Mouse (Mus musculus): ENCODE results near the gene Arhgap36. TPM values are rescaled to one million over a fixed set of nuclear protein-coding genes. Genes with fewer than 3 reads are reported as not detected.

Gene Arhgap36
- total RNA-seq (2022) = 10 to 100 TPM in 1 of 4 experiments, 1 to 10 TPM in 2, under 1 TPM in 1; 0.84 to 11.7 (median 4.4) TPM

DNA sequence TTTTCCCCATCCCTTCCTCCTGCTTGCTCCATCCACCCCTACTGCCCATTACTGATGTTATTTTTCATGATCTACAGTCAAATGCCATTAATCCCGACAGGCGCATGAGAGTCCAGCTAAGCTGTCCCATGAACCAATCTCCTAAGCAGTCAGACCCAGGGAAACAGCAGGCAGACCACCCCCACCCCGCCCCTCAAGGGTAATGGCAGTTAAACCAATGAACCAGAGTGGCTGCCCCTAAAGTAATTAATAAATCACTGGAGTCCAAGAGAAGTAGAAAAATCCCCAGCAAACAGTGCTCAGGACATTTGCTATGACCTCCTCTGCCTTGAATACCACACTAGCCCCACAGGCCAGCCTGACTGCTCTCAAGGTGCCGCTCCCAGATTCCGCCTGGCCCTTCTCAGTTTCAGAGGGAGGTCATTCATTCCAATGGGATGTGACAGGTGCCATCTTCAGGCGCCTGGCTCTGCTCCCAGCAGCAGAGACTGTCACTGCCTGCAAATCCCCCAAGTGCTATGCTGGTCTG lies at the start of gene Arhgap36:
TSS of gene Arhgap36 (plus strand) at position 504 of the 529 bp plus-strand sequence.
- DNase-seq = no peak

DNA sequence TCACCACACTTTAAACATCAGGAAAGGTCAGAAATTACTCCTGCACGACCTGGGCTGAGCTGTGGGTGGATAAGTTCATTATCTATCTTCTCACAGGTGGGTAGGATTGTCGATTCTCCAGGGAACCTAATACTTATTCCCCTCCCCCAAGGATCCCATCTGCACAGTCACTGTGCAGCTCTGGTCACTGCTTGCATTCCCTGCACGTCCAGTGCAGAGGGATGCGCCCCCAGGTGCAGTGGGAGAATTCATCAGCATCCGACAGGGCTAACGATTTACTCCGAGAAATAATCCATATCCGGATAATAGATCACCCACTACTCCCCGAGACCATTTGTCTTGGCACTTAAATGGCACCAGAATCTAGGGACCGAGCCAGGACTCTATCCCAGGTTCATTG lies 6.0 kb upstream of the Arhgap36 start:
- no peak for DNase-seq

DNA sequence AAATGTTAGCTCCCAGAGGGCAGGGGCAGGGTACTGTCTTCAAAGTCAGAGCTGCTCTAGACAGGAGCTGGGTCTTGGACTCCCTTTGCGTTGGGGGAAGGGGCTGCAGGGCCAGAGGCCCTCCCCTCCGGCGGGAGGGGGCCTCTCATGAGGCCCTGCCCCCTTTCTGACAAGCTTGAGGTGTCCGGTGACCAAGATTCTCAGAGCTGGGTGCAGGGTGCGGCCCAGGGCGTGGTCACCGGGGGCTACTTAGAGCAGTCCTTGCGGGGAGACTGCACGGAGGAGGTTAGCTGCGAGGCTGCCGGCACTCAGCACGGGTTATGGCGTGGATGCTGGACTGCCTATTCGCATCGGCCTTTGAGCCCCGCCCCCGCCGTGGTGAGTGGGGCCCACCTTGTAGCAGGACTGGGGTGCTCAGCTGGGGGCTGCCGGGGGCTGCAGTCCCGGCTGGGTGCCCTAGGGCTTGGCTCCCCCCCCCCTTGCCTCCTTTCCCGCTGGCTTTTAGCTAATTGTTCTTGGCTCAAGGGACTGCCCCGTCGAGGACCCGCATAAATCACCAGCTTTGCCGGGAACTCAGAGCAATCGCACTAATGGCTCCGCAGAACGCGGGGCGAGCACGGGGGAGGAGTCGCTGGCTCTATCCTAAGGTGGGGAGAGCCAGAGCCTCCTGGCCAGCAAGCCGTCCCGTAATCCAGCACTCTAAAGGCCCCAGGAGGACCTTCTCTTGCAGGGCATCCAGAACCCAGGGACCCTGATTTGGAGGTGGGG lies 6.7 kb downstream of the Arhgap36 start:
- DNase-seq = no peak

DNA sequence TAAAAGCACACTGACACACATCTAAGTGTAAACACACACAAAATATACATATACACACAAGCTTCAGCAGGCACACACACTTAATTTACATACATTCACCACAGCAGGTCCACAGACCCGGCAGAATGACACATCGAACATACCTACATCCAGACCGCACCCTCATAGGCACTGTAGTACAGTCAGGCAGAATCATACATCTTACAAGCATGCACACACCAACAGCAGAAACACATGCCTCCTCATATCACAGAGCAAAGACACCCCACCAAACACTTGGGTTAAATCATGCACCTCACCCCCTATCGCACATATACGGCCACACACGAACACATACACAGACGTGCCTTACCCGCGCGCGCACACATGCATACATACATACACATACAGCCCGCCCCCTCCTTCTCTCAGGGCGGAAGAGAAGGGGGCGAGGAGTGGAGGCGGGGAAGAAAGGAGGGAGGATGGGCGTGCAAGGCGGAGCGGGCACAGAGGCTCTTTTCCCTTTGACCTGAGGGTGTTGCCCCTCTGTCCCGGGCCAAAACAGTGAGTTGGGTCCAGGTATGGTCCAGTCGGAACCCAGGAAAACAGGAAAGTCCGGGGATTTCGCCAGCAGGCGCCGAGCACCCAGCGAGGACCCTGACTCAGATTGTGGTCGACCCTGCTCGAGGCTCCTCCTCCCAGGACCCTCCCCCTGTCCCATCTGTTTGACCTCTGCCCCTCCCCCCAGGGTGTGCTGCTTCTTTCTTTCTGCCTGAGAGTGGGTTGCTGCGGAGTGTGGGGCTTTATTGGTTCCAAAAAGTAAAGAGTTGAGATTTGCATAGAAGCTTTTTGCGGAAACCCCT lies 16.4 kb downstream of the Arhgap36 start:
- DNase-seq = no peak

DNA sequence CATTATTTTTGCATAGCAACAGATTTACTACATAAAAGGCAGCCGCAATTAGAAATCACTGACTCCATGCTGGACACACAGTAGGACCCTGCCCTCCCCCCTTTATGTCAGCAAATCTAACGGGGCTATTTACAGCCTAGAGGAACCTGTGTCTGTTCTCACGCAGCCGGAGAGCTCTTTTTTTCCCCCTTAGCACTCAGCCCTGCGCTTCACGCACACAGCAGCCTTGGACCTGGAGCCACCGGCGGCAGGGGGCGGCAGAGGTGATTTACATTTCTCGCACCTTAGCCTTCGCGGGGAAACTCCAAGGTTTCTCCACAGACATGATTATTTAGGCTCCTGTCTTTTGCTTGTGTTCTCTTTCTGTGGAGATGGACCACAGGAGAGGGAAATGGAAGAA lies 17.1 kb downstream of the Arhgap36 start:
- no peak for DNase-seq

DNA sequence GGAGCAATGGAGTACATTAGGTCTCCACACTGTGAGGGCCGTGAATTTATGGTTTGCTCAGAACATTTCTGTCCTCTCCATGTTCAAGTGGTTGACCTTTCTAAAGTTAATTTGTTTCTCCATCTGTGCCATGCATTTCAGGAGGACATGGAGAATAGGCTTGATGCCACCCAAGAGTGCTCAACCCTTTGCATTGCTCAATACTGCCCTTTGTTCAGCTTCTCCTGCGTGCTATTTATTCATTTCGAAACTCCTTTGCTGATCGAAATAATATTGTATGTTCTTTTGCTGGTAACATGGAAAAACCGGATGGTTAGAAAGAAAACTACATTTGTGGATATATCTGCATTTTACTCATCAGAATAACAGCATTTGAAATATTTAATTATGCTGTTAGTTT lies 25.4 kb downstream of the Arhgap36 start:
- DNase-seq = no peak

DNA sequence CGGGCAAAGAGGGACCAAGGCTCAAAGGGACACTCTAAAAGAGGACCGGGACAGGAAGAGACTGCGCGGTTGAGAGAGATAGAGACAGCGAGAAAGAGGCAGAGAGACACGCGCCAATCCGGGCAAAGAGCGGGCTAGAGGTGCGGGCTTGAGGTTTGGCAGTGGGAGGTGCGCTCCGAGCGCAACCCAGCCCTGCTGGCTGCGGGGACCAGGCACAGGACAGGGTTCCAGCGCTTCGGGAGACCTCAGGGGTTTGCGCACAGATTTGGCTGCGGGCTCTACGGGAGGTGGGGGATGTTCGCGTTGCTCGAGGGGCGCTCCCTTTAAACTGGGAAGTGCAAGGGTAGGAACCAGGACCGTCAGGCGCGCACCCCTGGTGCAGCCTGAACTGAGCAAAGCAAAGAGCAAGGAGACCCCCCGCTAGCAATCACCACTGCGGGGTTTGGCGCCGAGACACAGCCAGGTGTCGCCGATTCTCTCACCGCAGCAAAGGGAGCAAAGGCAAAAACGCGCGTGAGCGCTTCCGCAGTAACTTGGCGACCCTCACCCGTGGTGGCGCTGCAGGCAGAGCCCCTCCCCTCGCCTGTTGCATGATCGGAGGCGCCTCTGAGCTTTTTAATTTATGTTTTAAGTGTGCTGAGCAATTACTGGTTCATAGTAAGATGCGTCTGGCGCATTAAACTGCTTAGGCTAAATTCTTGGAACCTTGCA lies 30.1 kb downstream of the Arhgap36 start:
- no peak for DNase-seq

Other genes starting within 250 kb of the Arhgap36 start
- 10 to 100 TPM; 17.0 to 18.9 (median 17.7) TPM for gene Enox2, start 175.7 kb upstream of the Arhgap36 start, total RNA-seq (2022)
- gene Olfr1320, start 208.4 kb downstream of the Arhgap36 start, total RNA-seq (2022) = not detected